Mouse (Mus musculus): Measurements from ENCODE around the gene Ccdc88c. TPM values are rescaled to one million over a fixed set of nuclear protein-coding genes. Genes with fewer than 3 reads are reported as not detected.

Ccdc88c gene
- polyA plus RNA-seq, 1 experiment from 2014 or later = 16.5 TPM

GRCm38 (mm10) chr12:100957257-100957656 is 71.6 kb downstream of the Ccdc88c start:
- H3K4me3 ChIP-seq (replicated peaks) = no peak overlapping the region
- no peak overlapping the region for H3K9ac ChIP-seq (replicated peaks)
- H3K4me2 ChIP-seq (replicated peaks) = no peak overlapping the region
- peaks cover 41% of the 10 kb centered on the region for H3K27me3 ChIP-seq
- 21% methylated on average over 3 of the region's 3 CpGs for WGBS
- no peaks in the 10 kb centered on the region for H3K36me3 ChIP-seq
- H3K4me1 ChIP-seq (replicated peaks) = peaks cover 46% of the 10 kb centered on the region
- peak; percentile 2; the same call in 1 of the 2 replicates for ATAC-seq
- no peaks in the 10 kb centered on the region for H3K9me3 ChIP-seq
- peak overlapping the region; percentile 51; the same call in 1 of the 2 replicates for H3K27ac ChIP-seq

DNA sequence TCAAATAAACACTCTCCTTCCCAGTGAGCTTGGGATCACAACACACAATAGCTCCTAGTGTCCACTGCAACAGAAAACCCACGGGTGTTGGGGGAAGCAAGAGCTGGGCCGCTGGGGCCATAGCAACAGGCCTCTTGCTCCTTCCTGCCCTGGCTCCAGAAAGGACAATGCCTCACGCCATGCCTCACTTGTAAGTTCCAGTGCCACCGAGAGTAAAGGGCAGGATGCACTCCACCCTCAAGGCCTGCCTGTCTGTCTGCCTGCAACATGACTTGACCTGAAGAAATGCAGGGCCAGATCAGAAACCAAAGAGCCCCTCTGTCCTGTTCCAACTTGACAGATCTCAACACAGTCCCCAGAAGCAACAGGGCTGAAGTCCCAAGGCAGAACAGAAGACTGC is 72.0 kb downstream of the Ccdc88c start:
- H3K36me3 ChIP-seq = no peaks in the 10 kb centered on the region
- H3K4me3 ChIP-seq (replicated peaks) = no peak overlapping the region
- ATAC-seq = no peak
- H3K9me3 ChIP-seq = no peaks in the 10 kb centered on the region
- WGBS = 41% methylated on average over 4 of the region's 4 CpGs
- no peak overlapping the region for H3K4me2 ChIP-seq (replicated peaks)
- peaks cover 41% of the 10 kb centered on the region for H3K27me3 ChIP-seq
- H3K9ac ChIP-seq (replicated peaks) = no peak overlapping the region
- peaks cover 47% of the 10 kb centered on the region for H3K4me1 ChIP-seq (replicated peaks)
- peak overlapping the region; percentile 51 for H3K27ac ChIP-seq

GRCm38 (mm10) chr12:100956028-100956427 is 72.8 kb downstream of the Ccdc88c start:
- H3K9ac ChIP-seq (replicated peaks) = no peak overlapping the region
- H3K36me3 ChIP-seq = no peaks in the 10 kb centered on the region
- no peak overlapping the region for H3K4me3 ChIP-seq (replicated peaks)
- no peak for ATAC-seq
- H3K27ac ChIP-seq = 0 out of 2 replicates have a peak overlapping the region, but pooled peaks have one; percentile 51
- H3K4me2 ChIP-seq (replicated peaks) = no peak overlapping the region
- H3K9me3 ChIP-seq = no peaks in the 10 kb centered on the region
- 88% methylated on average over 2 of the region's 2 CpGs for WGBS
- H3K27me3 ChIP-seq = peaks cover 41% of the 10 kb centered on the region
- H3K4me1 ChIP-seq (replicated peaks) = peaks cover 47% of the 10 kb centered on the region

DNA sequence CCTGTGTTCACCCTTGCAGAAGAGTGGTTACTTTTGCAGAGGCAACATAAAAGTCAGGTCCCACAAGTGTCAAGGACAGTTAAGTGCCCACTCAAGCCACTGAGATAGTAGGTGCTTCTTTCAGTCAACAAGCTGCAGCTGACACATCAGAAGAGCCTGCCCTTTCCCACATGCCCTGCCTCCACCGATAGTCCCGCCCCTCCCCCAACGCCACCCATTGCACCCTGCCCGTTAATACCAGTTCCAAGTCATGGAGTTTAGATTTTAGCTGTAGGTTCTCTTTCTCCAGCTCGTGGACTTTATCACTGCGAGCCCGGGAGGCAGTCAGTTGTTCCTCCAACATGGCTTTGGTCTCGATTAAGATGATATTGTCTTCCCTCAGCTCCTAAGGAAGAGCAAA is 74.9 kb downstream of the Ccdc88c start:
- no peak for ATAC-seq
- Histone ChIP-seq H3K4me2 (replicated peaks) (no peak overlapping the region), H3K4me3 (replicated peaks) (no peak overlapping the region), H3K4me1 (replicated peaks) (peaks cover 42% of the 10 kb centered on the region), H3K36me3 (peaks cover 5% of the 10 kb centered on the region), H3K27me3 (peaks cover 34% of the 10 kb centered on the region), H3K9ac (replicated peaks) (no peak overlapping the region), H3K9me3 (no peaks in the 10 kb centered on the region), H3K27ac (no peak overlapping the region)
- WGBS = 67% methylated on average over 8 of the region's 8 CpGs

DNA sequence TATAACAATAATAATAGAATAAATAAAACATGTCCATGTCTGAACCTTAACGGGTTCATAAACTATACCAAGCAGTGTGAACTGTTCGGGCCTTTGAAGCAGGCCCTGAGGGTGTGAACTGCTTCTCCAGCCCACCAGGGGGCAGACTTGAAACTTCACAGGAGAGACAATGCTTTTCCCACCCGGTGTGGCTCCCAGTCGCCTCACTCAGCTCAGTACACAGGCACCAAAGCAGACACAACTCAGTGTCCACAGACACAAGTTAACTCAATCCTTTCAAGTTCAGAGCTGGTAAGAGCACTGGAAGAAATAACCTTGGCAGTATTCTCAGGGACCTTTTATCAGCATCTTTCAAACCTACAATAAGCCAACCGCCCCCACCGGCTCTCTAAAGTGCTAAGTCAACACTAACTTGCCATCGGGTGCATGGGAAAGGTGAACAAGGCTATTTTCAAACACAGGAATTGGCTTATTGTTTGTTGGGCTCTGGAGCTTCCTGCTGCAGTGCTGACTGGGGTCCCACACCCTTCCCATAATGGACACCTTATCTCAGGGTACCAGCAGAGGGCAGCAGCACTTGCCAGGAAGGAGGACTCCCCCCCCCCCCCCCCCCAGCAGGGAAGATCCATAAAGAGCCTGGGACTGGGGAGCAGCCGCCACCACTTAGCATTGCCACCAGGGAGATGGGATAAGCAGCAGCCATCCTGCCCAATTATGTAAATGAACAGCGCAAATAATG is 76.5 kb downstream of the Ccdc88c start:
- H3K27me3 ChIP-seq = peaks cover 30% of the 10 kb centered on the region
- H3K36me3 ChIP-seq = peaks cover 21% of the 10 kb centered on the region
- H3K4me1 ChIP-seq (replicated peaks) = peaks cover 26% of the 10 kb centered on the region
- H3K4me3 ChIP-seq (replicated peaks) = no peak overlapping the region
- peak; percentile 84 for ATAC-seq
- WGBS = 31% methylated on average over 9 of the region's 9 CpGs
- H3K9ac ChIP-seq (replicated peaks) = no peak overlapping the region
- peak overlapping the region; percentile 49; the same call in 1 of the 2 replicates for H3K27ac ChIP-seq
- no peaks in the 10 kb centered on the region for H3K9me3 ChIP-seq
- H3K4me2 ChIP-seq (replicated peaks) = no peak overlapping the region

DNA sequence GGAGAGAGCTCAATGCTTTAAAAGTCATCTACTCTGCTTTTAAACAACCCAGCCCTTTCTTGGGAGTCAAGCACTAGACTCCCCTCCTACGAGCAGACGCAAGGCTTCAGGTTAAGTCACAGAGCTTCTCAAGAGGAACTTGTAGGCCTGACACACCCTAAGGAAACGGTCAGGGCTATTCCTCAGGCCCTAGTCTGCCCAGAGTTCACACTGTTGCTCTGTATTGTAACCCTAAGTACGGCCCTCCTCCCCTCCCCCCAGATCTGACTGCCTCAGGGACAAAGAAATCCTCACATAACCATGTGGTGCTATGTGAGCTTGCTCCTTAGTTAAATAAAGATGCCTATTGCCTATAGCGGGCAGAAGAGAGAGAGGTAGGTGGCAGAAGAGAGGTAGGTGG is 79.7 kb downstream of the Ccdc88c start:
- ATAC-seq = no peak
- H3K36me3 ChIP-seq = peaks cover 53% of the 10 kb centered on the region
- H3K9ac ChIP-seq (replicated peaks) = no peak overlapping the region
- H3K4me2 ChIP-seq (replicated peaks) = no peak overlapping the region
- no peak overlapping the region for H3K27ac ChIP-seq
- no peaks in the 10 kb centered on the region for H3K27me3 ChIP-seq
- no peak overlapping the region for H3K4me3 ChIP-seq (replicated peaks)
- H3K4me1 ChIP-seq (replicated peaks) = peaks cover 13% of the 10 kb centered on the region
- WGBS = 93% methylated on average over 5 of the region's 5 CpGs
- H3K9me3 ChIP-seq = no peaks in the 10 kb centered on the region

- Histone ChIP-seq H3K4me2 (replicated peaks) (no peak overlapping the region), H3K27ac (no peak overlapping the region), H3K9me3 (no peaks in the 10 kb centered on the region), H3K36me3 (peaks cover 64% of the 10 kb centered on the region), H3K27me3 (no peaks in the 10 kb centered on the region), H3K9ac (replicated peaks) (no peak overlapping the region), H3K4me1 (replicated peaks) (peaks cover 9% of the 10 kb centered on the region), H3K4me3 (replicated peaks) (no peak overlapping the region)
- no peak for ATAC-seq
- WGBS = 92% methylated on average over 6 of the region's 6 CpGs
These were observed 80.8 kb downstream of the Ccdc88c start for GRCm38 (mm10) chr12:100948021-100948420.

DNA sequence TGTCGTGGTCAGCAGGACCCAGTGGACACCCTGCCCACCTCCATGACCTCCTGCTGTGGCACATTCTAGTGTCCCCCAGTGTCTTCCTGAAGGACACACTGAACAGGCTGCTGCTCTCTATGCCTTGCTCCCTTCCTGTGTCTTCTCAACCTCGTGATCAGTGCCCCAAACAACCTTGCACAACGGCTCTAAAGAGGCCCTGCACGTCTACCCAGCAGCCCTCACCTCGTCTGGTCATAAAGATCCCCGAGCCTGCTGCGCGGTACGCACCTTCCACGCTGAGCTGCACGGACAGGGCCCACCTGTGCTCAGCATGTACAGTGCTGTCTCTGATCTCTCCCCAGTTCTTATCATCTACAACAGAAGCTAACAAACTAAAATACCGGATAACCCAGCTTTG is 82.9 kb downstream of the Ccdc88c start:
- Histone ChIP-seq H3K4me1 (replicated peaks) (no peaks in the 10 kb centered on the region), H3K36me3 (peaks cover 80% of the 10 kb centered on the region), H3K27ac (no peak overlapping the region), H3K9ac (replicated peaks) (no peak overlapping the region), H3K27me3 (no peaks in the 10 kb centered on the region), H3K9me3 (no peaks in the 10 kb centered on the region), H3K4me3 (replicated peaks) (no peak overlapping the region), H3K4me2 (replicated peaks) (no peak overlapping the region)
- no peak for ATAC-seq
- 94% methylated on average over 12 of the region's 12 CpGs for WGBS

DNA sequence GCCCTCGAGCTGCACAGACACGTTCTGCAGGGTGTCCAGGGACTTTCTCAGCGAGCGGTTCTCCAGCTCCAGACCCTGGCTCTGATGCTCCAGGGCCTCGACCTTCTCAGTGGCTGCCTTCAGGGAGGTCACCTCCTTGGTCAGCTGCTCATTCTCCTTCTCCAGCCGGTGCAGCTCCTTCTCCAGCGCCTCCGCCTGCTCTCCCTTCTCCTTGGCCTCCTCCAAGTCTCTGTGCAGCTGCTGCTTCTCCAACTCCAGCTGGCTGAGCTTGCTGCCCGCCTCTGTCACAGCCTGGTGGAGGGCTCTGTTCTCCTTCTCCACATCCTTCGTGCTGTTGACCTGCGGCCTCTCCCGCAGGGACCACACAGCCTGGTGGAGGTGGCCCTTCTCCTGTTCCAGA is 83.4 kb downstream of the Ccdc88c start:
- no peak overlapping the region for H3K27ac ChIP-seq
- ATAC-seq = no peak
- no peak overlapping the region for H3K4me3 ChIP-seq (replicated peaks)
- no peak overlapping the region for H3K4me2 ChIP-seq (replicated peaks)
- H3K4me1 ChIP-seq (replicated peaks) = no peaks in the 10 kb centered on the region
- H3K9me3 ChIP-seq = no peaks in the 10 kb centered on the region
- H3K9ac ChIP-seq (replicated peaks) = no peak overlapping the region
- WGBS = 91% methylated on average over 12 of the region's 12 CpGs
- H3K27me3 ChIP-seq = no peaks in the 10 kb centered on the region
- H3K36me3 ChIP-seq = peaks cover 85% of the 10 kb centered on the region

DNA sequence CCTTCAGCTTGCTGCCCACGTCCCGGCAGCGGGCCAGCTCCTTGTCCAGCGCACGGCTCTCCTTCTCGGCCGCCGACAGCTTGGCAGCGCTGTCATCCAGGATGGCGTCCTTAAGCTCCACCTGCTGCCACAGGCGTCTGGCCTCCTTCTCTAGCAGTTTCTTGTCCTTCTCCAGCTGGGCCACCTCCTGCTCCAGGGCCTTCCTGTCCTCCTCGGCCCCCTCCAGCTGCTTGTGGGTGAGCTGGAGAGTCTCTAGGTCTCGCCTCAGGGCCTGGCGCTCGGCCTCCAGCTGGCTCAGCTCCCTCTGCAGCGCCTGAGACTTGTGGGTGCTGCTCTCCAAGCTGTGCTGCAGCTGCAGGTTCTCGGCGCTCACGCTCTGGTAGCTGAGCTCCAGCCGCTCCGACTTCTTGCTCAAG is 83.9 kb downstream of the Ccdc88c start:
- no peak overlapping the region for H3K4me3 ChIP-seq (replicated peaks)
- H3K4me2 ChIP-seq (replicated peaks) = no peak overlapping the region
- no peaks in the 10 kb centered on the region for H3K9me3 ChIP-seq
- no peak for ATAC-seq
- H3K36me3 ChIP-seq = peaks cover 88% of the 10 kb centered on the region
- H3K9ac ChIP-seq (replicated peaks) = no peak overlapping the region
- H3K27me3 ChIP-seq = no peaks in the 10 kb centered on the region
- WGBS = 90% methylated on average over 21 of the region's 21 CpGs
- no peak overlapping the region for H3K27ac ChIP-seq
- no peaks in the 10 kb centered on the region for H3K4me1 ChIP-seq (replicated peaks)

- H3K4me1 ChIP-seq (replicated peaks) = no peaks in the 10 kb centered on the region
- H3K36me3 ChIP-seq = peaks cover 92% of the 10 kb centered on the region
- no peak for ATAC-seq
- H3K27me3 ChIP-seq = no peaks in the 10 kb centered on the region
- no peak overlapping the region for H3K4me2 ChIP-seq (replicated peaks)
- H3K4me3 ChIP-seq (replicated peaks) = no peak overlapping the region
- no peaks in the 10 kb centered on the region for H3K9me3 ChIP-seq
- no peak overlapping the region for H3K27ac ChIP-seq
- 94% methylated on average over 4 of the region's 4 CpGs for WGBS
- no peak overlapping the region for H3K9ac ChIP-seq (replicated peaks)
These were observed 85.7 kb downstream of the Ccdc88c start for GRCm38 (mm10) chr12:100943146-100943545.

- H3K4me3 ChIP-seq (replicated peaks) = no peak overlapping the region
- no peaks in the 10 kb centered on the region for H3K4me1 ChIP-seq (replicated peaks)
- 90% methylated on average over 3 of the region's 3 CpGs for WGBS
- no peak for ATAC-seq
- H3K9ac ChIP-seq (replicated peaks) = no peak overlapping the region
- H3K27ac ChIP-seq = no peak overlapping the region
- H3K27me3 ChIP-seq = no peaks in the 10 kb centered on the region
- H3K36me3 ChIP-seq = peaks cover 88% of the 10 kb centered on the region
- no peak overlapping the region for H3K4me2 ChIP-seq (replicated peaks)
- no peaks in the 10 kb centered on the region for H3K9me3 ChIP-seq
These were observed 87.5 kb downstream of the Ccdc88c start for GRCm38 (mm10) chr12:100941361-100941760.

Data from midbrain, embryonic 13.5 days (tissue).